Comparison of ENCODE assay signal across 8 mouse cellular contexts in the genomic region with DNA sequence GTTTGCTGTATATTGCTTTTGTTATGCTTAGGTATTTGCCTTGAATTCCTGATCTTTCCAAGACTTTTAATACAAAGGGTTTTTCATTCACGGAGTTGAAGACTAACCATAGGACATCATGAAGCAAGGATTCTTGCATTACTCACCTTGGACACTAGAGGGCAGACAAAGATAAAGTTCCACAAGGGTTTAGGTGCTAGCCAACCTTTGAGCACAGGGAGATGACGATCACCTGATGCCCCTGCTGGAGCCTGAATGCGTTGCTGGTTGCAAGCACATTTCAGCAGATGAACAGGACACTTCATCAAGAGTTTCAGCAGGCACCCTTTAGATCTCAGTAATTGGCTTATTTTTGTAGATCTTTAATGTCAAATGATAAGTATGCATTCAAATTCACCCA. TPM values are rescaled to one million over a fixed set of nuclear protein-coding genes. Genes with fewer than 3 reads are reported as not detected.
DNase-seq lines count a peak whose midpoint lies in the region; ATAC-seq lines count a peak whose summit lies in the region.

No protein-coding gene starts in this region.

- intact Hi-C loops in left cerebral cortex, postnatal 14 days (cut with DNase I): loop anchor here (5.0 to 10.0 kb wide), 3 partner anchors 470 to 637 kb away; no protein-coding TSS in a partner anchor

- peak; percentile 83 for DNase-seq in gastrocnemius, adult 18-20 months (ENCODE audit: low spot score)
- no peak for DNase-seq in gastrocnemius, postnatal 25 days
- DNase-seq in cerebellum, adult 8-10 months: peak; percentile 80
- peak; percentile 91 for DNase-seq in forelimb bud, embryonic 11.5 days (ENCODE audit: low read depth, low spot score)
- peak; percentile 92 to 94 for DNase-seq in left cerebral cortex, postnatal 14 days (ENCODE audit: low spot score in 2 of 2)
- peak; percentile 98 for DNase-seq in midbrain, embryonic 11.5 days (ENCODE audit: low spot score, missing footprints)
- DNase-seq in spleen, adult 18-20 months: peak; percentile 38 to 62

- H3K4me1 ChIP-seq in intestine, embryonic 15.5 days (replicated peaks): no peaks in the 10 kb centered on the region
- H3K4me1 ChIP-seq in midbrain, embryonic 11.5 days (ENCODE audit: control insufficient read depth, insufficient read depth, low read length): no peaks in the 10 kb centered on the region

- WGBS in intestine, embryonic 15.5 days: 2% methylated on average over 3 of the region's 3 CpGs
- 4% methylated on average over 3 of the region's 3 CpGs for WGBS in midbrain, embryonic 11.5 days

- H3K4me3 ChIP-seq in intestine, embryonic 15.5 days (replicated peaks): no peak overlapping the region
- no peak overlapping the region for H3K4me3 ChIP-seq in midbrain, embryonic 11.5 days (ENCODE audit: low read depth, low read length)

- no peak overlapping the region for H3K4me2 ChIP-seq in intestine, embryonic 15.5 days (replicated peaks)
- no peak overlapping the region for H3K4me2 ChIP-seq in midbrain, embryonic 11.5 days

- ATAC-seq in intestine, embryonic 15.5 days: peak; percentile 79
- ATAC-seq in midbrain, embryonic 11.5 days (ENCODE audit: low FRiP score): peak; percentile 88

- no peak overlapping the region for H3K9ac ChIP-seq in intestine, embryonic 15.5 days
- H3K9ac ChIP-seq in midbrain, embryonic 11.5 days (ENCODE audit: low read length): no peak overlapping the region

- H3K27ac ChIP-seq in intestine, embryonic 15.5 days: no peak overlapping the region
- no peak overlapping the region for H3K27ac ChIP-seq in midbrain, embryonic 11.5 days (ENCODE audit: low read depth, low read length)

- no peaks in the 10 kb centered on the region for H3K9me3 ChIP-seq in intestine, embryonic 15.5 days
- H3K9me3 ChIP-seq in midbrain, embryonic 11.5 days (ENCODE audit: control insufficient read depth, low read length): no peaks in the 10 kb centered on the region

- no peaks in the 10 kb centered on the region for H3K36me3 ChIP-seq in intestine, embryonic 15.5 days
- no peaks in the 10 kb centered on the region for H3K36me3 ChIP-seq in midbrain, embryonic 11.5 days (ENCODE audit: control insufficient read depth, insufficient read depth, low read length)

- H3K27me3 ChIP-seq in intestine, embryonic 15.5 days (replicated peaks): no peaks in the 10 kb centered on the region
- no peaks in the 10 kb centered on the region for H3K27me3 ChIP-seq in midbrain, embryonic 11.5 days (ENCODE audit: control insufficient read depth, insufficient read depth, low read length)

RNA-seq across cellular contexts. Expression of a gene that starts 13.2 kb away (rescaled TPM):
- total RNA-seq in gastrocnemius, adult 18-20 months (2021): 10 to 100 TPM; 40.2 to 43.4 TPM
- 10 to 100 TPM; 27.3 to 33.1 TPM for total RNA-seq in gastrocnemius, postnatal 25 days (2021)
- 93.2 and 101 TPM in 2 replicates for polyA plus RNA-seq in intestine, embryonic 15.5 days (2015; fragmentation: Nextera tagmentation; extraction: Ambion mirVana)
- total RNA-seq in left cerebral cortex, postnatal 14 days (2021): 10 to 100 TPM; 30.7 to 32.1 TPM
- polyA plus RNA-seq in midbrain, embryonic 11.5 days (2014; fragmentation: Nextera tagmentation; extraction: Ambion mirVana): 95.2 and 95.7 TPM in 2 replicates

RNA-seq across cellular contexts. Expression of a gene that starts 23.9 kb away (rescaled TPM):
- total RNA-seq in gastrocnemius, adult 18-20 months (2021): 10 to 100 TPM in 1 of 2 experiments, 1 to 10 TPM in 1; 1.7 to 21.4 TPM
- total RNA-seq in gastrocnemius, postnatal 25 days (2021): 1 to 10 TPM; 3.8 to 6.2 TPM
- 4.6 and 4.8 TPM in 2 replicates for polyA plus RNA-seq in intestine, embryonic 15.5 days (2015; fragmentation: Nextera tagmentation; extraction: Ambion mirVana)
- total RNA-seq in left cerebral cortex, postnatal 14 days (2021): 1 to 10 TPM; 4.8 to 5.1 TPM
- 2.2 and 3.1 TPM in 2 replicates for polyA plus RNA-seq in midbrain, embryonic 11.5 days (2014; fragmentation: Nextera tagmentation; extraction: Ambion mirVana)

RNA-seq across cellular contexts. Expression of a gene that starts 30.8 kb away (rescaled TPM):
- under 1 TPM in 1 of 2 experiments, not detected in 1; 0.23 TPM for total RNA-seq in gastrocnemius, adult 18-20 months (2021)
- not detected for total RNA-seq in gastrocnemius, postnatal 25 days (2021)
- 0.56 and 0.79 TPM in 2 replicates for polyA plus RNA-seq in intestine, embryonic 15.5 days (2015; fragmentation: Nextera tagmentation; extraction: Ambion mirVana)
- total RNA-seq in left cerebral cortex, postnatal 14 days (2021): not detected
- not detected in 2 replicates for polyA plus RNA-seq in midbrain, embryonic 11.5 days (2014; fragmentation: Nextera tagmentation; extraction: Ambion mirVana)
